In the genomic region with DNA sequence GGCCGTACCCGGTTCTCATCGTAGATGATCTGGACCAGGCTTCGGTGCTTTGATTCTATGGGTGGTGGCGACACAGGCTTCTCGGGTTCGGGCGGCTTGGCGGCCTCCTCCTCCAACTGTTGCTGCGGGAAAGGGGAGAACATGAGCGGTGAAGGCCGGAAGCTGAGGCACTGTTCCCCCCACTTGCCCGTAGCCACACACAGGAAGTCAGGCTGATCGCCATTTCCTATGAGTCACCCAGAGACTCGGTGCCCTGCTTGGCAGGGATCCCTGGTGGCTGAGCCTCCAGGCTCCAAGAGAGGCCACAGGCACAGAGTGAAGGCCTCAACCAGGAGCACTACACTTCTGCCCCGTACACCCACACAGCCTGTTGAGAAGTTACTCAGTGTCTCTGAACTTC, we compare ENCODE assay signal across 8 mouse cellular contexts.
DNase-seq lines count a peak whose midpoint lies in the region; ATAC-seq lines count a peak whose summit lies in the region.

No protein-coding gene starts in this region.

- intact Hi-C loops in left cerebral cortex, postnatal 14 days (cut with DNase I), result no loop called here

- H3K4me2 ChIP-seq in liver, embryonic 13.5 days, result 0 out of 2 replicates have a peak overlapping the region, but pooled peaks have one; percentile 19

- peaks cover 54% of the 10 kb centered on the region for H3K36me3 ChIP-seq in liver, embryonic 13.5 days

- no peaks in the 10 kb centered on the region for H3K27me3 ChIP-seq in liver, embryonic 13.5 days

- peaks cover 45% of the 10 kb centered on the region for H3K4me1 ChIP-seq in liver, embryonic 13.5 days (replicated peaks)

- H3K4me3 ChIP-seq in liver, embryonic 13.5 days (replicated peaks), result no peak overlapping the region

- ATAC-seq in liver, embryonic 13.5 days (ENCODE audit: low read depth), result peak; percentile 33; the same call in 1 of the 2 replicates

- peak; percentile 25 to 39 for DNase-seq in left cerebral cortex, postnatal 14 days (ENCODE audit: low spot score in 2 of 2)
- no peak for DNase-seq in left cerebral cortex, adult 11 months (ENCODE audit: low spot score)
- peak; percentile 92 for DNase-seq in adipocyte (ENCODE audit: low spot score)
- peak; percentile 24 to 62 for DNase-seq in gastrocnemius, adult 8-10 months (ENCODE audit: low spot score in 2 of 2)
- DNase-seq in liver, embryonic 13.5 days, result peak; percentile 9
- DNase-seq in spleen, adult 18-20 months, result peak; percentile 54
- DNase-seq in frontal cortex, postnatal 10 days (ENCODE audit: low spot score in 2 of 2), result no peak
- no peak for DNase-seq in embryo, embryonic 11 days

- 31% methylated on average over 16 of the region's 16 CpGs for WGBS in liver, embryonic 13.5 days (ENCODE audit: insufficient replicate concordance)

- H3K27ac ChIP-seq in liver, embryonic 13.5 days, result no peak overlapping the region

- H3K9me3 ChIP-seq in liver, embryonic 13.5 days (replicated peaks), result 0 out of 2 replicates have a peak, but pooled peaks cover 2% of the 10 kb centered on the region

- H3K9ac ChIP-seq in liver, embryonic 13.5 days, result no peak overlapping the region

Comparison
In these comparisons a context has a peak if more than half of its experiments do, and no peak if none do; other contexts are left out.
1. DNase-seq: peak in left cerebral cortex, postnatal 14 days (2 of 2), adipocyte (single experiment), gastrocnemius, adult 8-10 months (2 of 2), liver, embryonic 13.5 days (single experiment) and spleen, adult 18-20 months (2 of 2); none in left cerebral cortex, adult 11 months (single experiment), frontal cortex, postnatal 10 days (0 of 2) and embryo, embryonic 11 days (single experiment).